Mouse (Mus musculus) embryonic fibroblast, embryonic 13.5 days (primary cell): ENCODE measurements around the gene Raet1e.
"Not testable (repeated sequence)": the region's sequence is repeated elsewhere in the genome, so short reads cannot be mapped to it uniquely, and the experiment has no call there.

ENCODE experiments used
- CTCF ChIP-seq: IDR thresholded peaks from 2 replicates; pipeline ENCODE4 v1.5.1; 2011; ENCODE audit warnings: mild to moderate bottlenecking, control low read depth, low read length, moderate library complexity, borderline replicate concordance; ENCODE audit not compliant: insufficient read depth
- POLR2A ChIP-seq: IDR thresholded peaks from 2 replicates; pipeline ENCODE4 v1.6.1; 2011; ENCODE audit warnings: low read depth, mild to moderate bottlenecking, control low read depth, low read length, moderate library complexity

DNA sequence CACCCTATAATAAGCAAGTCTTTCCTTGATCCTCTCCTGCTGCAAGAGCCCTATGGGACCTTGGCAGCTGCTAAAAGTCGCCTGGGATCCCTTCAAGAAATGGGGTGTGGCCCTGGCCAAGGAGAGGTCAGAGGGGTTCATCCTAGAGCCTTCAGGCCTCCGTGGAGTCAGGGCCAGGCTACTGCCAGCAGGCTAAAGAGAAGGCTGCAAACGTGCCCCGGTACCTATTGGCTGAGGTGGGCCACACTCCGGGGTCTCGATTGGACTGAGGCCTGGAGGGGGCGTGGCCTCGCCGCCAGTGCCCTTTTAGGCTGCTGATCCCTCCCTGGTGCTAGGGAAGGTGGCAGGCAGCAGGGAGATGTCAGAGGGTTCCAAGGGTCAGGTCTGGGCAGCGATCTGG lies 32.7 kb downstream of the Raet1e start:
- not testable (repeated sequence) for TF ChIP-seq CTCF, POLR2A
